Mouse (Mus musculus): Measurements from ENCODE around the gene Gm20547.

- no peak for TF ChIP-seq CTCF (IDR thresholded peaks at IDR 0.05; ENCODE audit: borderline replicate concordance, insufficient read depth, low read length)
- TF ChIP-seq POLR2A (IDR thresholded peaks at IDR 0.05; ENCODE audit: low read depth, low read length), result peak; percentile 72
Observed at GRCm38 (mm10) chr17:34898160-34898586, 16.3 kb upstream of the Gm20547 start, which contains the start of the genes C2 and Ehmt2.

All from embryonic fibroblast, embryonic 13.5 days (primary cell).